ENCODE assay signal across 18 mouse cellular contexts in genomic region chr4:131913526-131913925, GRCm38 (mm10). TPM values are rescaled to one million over a fixed set of nuclear protein-coding genes. Genes with fewer than 3 reads are reported as not detected.
A peak's percentile ranks its signal among the peaks of the same experiment; 100 is the strongest.
DNase-seq lines count a peak whose midpoint lies in the region; ATAC-seq and TF ChIP-seq lines count a peak whose summit lies in the region.
"Had no signal": no experiment of that assay in that cellular context is flagged by ENCODE, and none has a peak within 500 bp of the region (broad histone marks: within the 10 kb centered on the region; RNA-seq: fewer than 3 reads in every experiment).

No protein-coding gene starts in this region.

- 34% methylated on average over 10 of the region's 10 CpGs for WGBS in kidney, postnatal 0 days
- 57% methylated on average over 10 of the region's 10 CpGs for WGBS in stomach, postnatal 0 days

- TF ChIP-seq EP300 in stomach, postnatal 0 days (optimal IDR thresholded peaks at IDR 0.05), result no peak

- H3K9ac ChIP-seq in kidney, postnatal 0 days (ENCODE audit: low read depth, low read length), result no peak overlapping the region
- 0 out of 2 replicates have a peak overlapping the region, but pooled peaks have one; percentile 23 for H3K9ac ChIP-seq in stomach, postnatal 0 days (ENCODE audit: low read length)
- H3K9ac ChIP-seq: limb, embryonic 13.5 days; liver, embryonic 14.5 days; midbrain, embryonic 13.5 days had no signal

- H3K27me3 ChIP-seq in kidney, postnatal 0 days (ENCODE audit: insufficient read depth, low read length), result 0 out of 2 replicates have a peak, but pooled peaks cover 4% of the 10 kb centered on the region
- H3K27me3 ChIP-seq in stomach, postnatal 0 days (ENCODE audit: control insufficient read depth, insufficient read depth, low read length), result 0 out of 2 replicates have a peak, but pooled peaks cover 2% of the 10 kb centered on the region

- peaks cover 35% of the 10 kb centered on the region for H3K4me1 ChIP-seq in kidney, postnatal 0 days (replicated peaks; ENCODE audit: insufficient read depth, low read length)
- peaks cover 5% of the 10 kb centered on the region; the same call in 1 of the 2 replicates for H3K4me1 ChIP-seq in stomach, postnatal 0 days (replicated peaks; ENCODE audit: control insufficient read depth, insufficient read depth)

- no peaks in the 10 kb centered on the region for H3K9me3 ChIP-seq in kidney, postnatal 0 days (replicated peaks; ENCODE audit: low read length)
- no peaks in the 10 kb centered on the region for H3K9me3 ChIP-seq in stomach, postnatal 0 days (ENCODE audit: control insufficient read depth, low read length)
- H3K9me3 ChIP-seq: limb, embryonic 13.5 days; midbrain, embryonic 13.5 days had no signal

- H3K36me3 ChIP-seq in kidney, postnatal 0 days (ENCODE audit: insufficient read depth, low read length), result no peaks in the 10 kb centered on the region
- H3K36me3 ChIP-seq in stomach, postnatal 0 days (ENCODE audit: control insufficient read depth, insufficient read depth, low read length), result no peaks in the 10 kb centered on the region
- H3K36me3 ChIP-seq: limb, embryonic 13.5 days; midbrain, embryonic 13.5 days had no signal

- no peak for TF ChIP-seq CTCF in kidney, postnatal 0 days (IDR thresholded peaks at IDR 0.05; ENCODE audit: low read depth)
- TF ChIP-seq CTCF in stomach, postnatal 0 days (IDR thresholded peaks at IDR 0.05; ENCODE audit: low read depth), result no peak

- no peak overlapping the region for H3K4me3 ChIP-seq in kidney, postnatal 0 days (replicated peaks; ENCODE audit: low read depth, low read length)
- H3K4me3 ChIP-seq in stomach, postnatal 0 days (ENCODE audit: low read depth, low read length), result no peak overlapping the region
- H3K4me3 ChIP-seq: limb, embryonic 13.5 days; midbrain, embryonic 13.5 days had no signal

- peak overlapping the region; percentile 54 for H3K27ac ChIP-seq in kidney, postnatal 0 days
- no peak overlapping the region for H3K27ac ChIP-seq in stomach, postnatal 0 days (replicated peaks)
- H3K27ac ChIP-seq: limb, embryonic 13.5 days; liver, embryonic 14.5 days; midbrain, embryonic 13.5 days had no signal

- ATAC-seq in kidney, postnatal 0 days (replicated peaks; ENCODE audit: low FRiP score, low read depth), result no peak
- no peak for ATAC-seq in stomach, postnatal 0 days (ENCODE audit: low FRiP score, low TSS enrichment)
- ATAC-seq in megakaryocyte progenitor cell, adult 5-6 weeks (replicated peaks; ENCODE audit: poor library complexity), result no peak
- ATAC-seq: forebrain, embryonic 14.5 days; midbrain, embryonic 13.5 days had no signal

- peak; percentile 47 for DNase-seq in adrenal gland, postnatal 25 days
- no peak for DNase-seq in adrenal gland, postnatal 10 days
- DNase-seq in kidney, postnatal 0 days (ENCODE audit: low spot score), result no peak
- no peak for DNase-seq in kidney, adult 9 months
- peak; percentile 64 to 76 for DNase-seq in lung, adult 18-20 months
- DNase-seq in stomach, postnatal 0 days (ENCODE audit: low spot score), result no peak
- DNase-seq in embryo, embryonic 9.5 days (ENCODE audit: extremely low spot score), result no peak
- DNase-seq: B cell, adult 2 months; cerebellum, adult 9-10 months; heart, adult 11 months; kidney, adult 18-20 months; thymus, postnatal 25 days had no signal

- H3K4me2 ChIP-seq in kidney, postnatal 0 days (ENCODE audit: low read length), result no peak overlapping the region
- H3K4me2 ChIP-seq in stomach, postnatal 0 days (replicated peaks; ENCODE audit: low read depth), result no peak overlapping the region
- H3K4me2 ChIP-seq: midbrain, embryonic 13.5 days had no signal

RNA-seq across cellular contexts. Expression of gene Tmem200b, which starts 8.0 kb away (rescaled TPM):
- total RNA-seq in adrenal gland, postnatal 25 days (2021), result 4.3 and 7.2 TPM in 2 replicates
- total RNA-seq in adrenal gland, postnatal 10 days (2021), result 1 to 10 TPM; 7.4 to 9.4 TPM
- 2.7 and 3.9 TPM in 2 replicates for polyA plus RNA-seq in kidney, postnatal 0 days (2015; fragmentation: Nextera tagmentation; extraction: Ambion mirVana)
- 1.8 and 3.2 TPM in 2 replicates for polyA plus RNA-seq in stomach, postnatal 0 days (2015; fragmentation: Nextera tagmentation; extraction: Ambion mirVana)
- not detected in 2 replicates for total RNA-seq in megakaryocyte progenitor cell, adult 5-6 weeks (2015)
- total RNA-seq in megakaryocyte progenitor cell, adult 5-6 weeks (2017), result not detected in 2 replicates
- polyA plus RNA-seq: forebrain, embryonic 14.5 days; midbrain, embryonic 13.5 days; neural tube, embryonic 14.5 days had no signal

RNA-seq across cellular contexts. Expression of gene Srsf4, which starts 40.1 kb away (rescaled TPM):
- 70.9 and 71.7 TPM in 2 replicates for total RNA-seq in adrenal gland, postnatal 25 days (2021)
- total RNA-seq in adrenal gland, postnatal 10 days (2021), result 10 to 100 TPM; 65.9 to 68.7 TPM
- 76.1 and 81.0 TPM in 2 replicates for polyA plus RNA-seq in kidney, postnatal 0 days (2015; fragmentation: Nextera tagmentation; extraction: Ambion mirVana)
- polyA plus RNA-seq in stomach, postnatal 0 days (2015; fragmentation: Nextera tagmentation; extraction: Ambion mirVana), result 36.5 and 38.3 TPM in 2 replicates
- total RNA-seq in megakaryocyte progenitor cell, adult 5-6 weeks (2015), result 36.1 and 42.4 TPM in 2 replicates
- 58.2 and 86.6 TPM in 2 replicates for total RNA-seq in megakaryocyte progenitor cell, adult 5-6 weeks (2017)

Comparison
In these comparisons a context has a peak if more than half of its experiments do, and no peak if none do; other contexts are left out.
1. DNase-seq: peak in adrenal gland, postnatal 25 days (single experiment) and lung, adult 18-20 months (2 of 2); none in adrenal gland, postnatal 10 days (single experiment), kidney, postnatal 0 days (single experiment), kidney, adult 9 months (single experiment), stomach, postnatal 0 days (single experiment) and embryo, embryonic 9.5 days (single experiment).